Mouse (Mus musculus) CH12.LX (cell line): ENCODE data around the gene Os9. TPM values are rescaled to one million over a fixed set of nuclear protein-coding genes. Genes with fewer than 3 reads are reported as not detected.

ENCODE experiments used
- DNase-seq: peaks from one replicate; pipeline ENCODE4 v3.0.0-alpha.2; 2013; ENCODE audit errors: extremely low read depth
- H3K27ac ChIP-seq: 2 replicates; pipeline ENCODE4 v1.5.1; 2012; ENCODE audit warnings: low read depth, mild to moderate bottlenecking, control low read depth, moderate library complexity; ENCODE audit not compliant: insufficient read depth
- H3K27me3 ChIP-seq: replicated peaks from 2 replicates; pipeline ENCODE3; 2012; ENCODE audit warnings: inconsistent platforms
- H3K36me3 ChIP-seq, 2 experiments: replicated peaks in 1 of 2; 2 replicates each; pipeline versions ENCODE3 to v1.6.1; 2012; ENCODE audit warnings: inconsistent platforms in 1 of 2, low read length in 1 of 2, mild to moderate bottlenecking in 1 of 2, mixed read lengths in 1 of 2, moderate library complexity in 1 of 2; ENCODE audit not compliant: control insufficient read depth in 1 of 2, insufficient read depth in 1 of 2
- H3K4me1 ChIP-seq, 2 experiments: 2 replicates each; pipeline ENCODE4 v1.6.1; 2012; ENCODE audit warnings: inconsistent platforms in 1 of 2, moderate library complexity in 1 of 2; ENCODE audit not compliant: insufficient read depth in 2 of 2, control insufficient read depth in 1 of 2
- H3K4me2 ChIP-seq: 2 replicates; pipeline ENCODE4 v1.6.1; 2012; ENCODE audit warnings: low read depth, mild to moderate bottlenecking, control low read depth; ENCODE audit not compliant: poor library complexity, insufficient read depth, severe bottlenecking
- H3K4me3 ChIP-seq, 3 experiments: fragments of 150-350 bp in 1 of 3; sonication (generic) in 1 of 3; replicated peaks in 1 of 3; 2 replicates each; pipeline versions ENCODE3 to v1.5.1; 2011 to 2012; ENCODE audit warnings: low read depth in 2 of 3, low read length in 2 of 3, mild to moderate bottlenecking in 2 of 3, moderate library complexity in 2 of 3, control low read depth in 1 of 3, improper control_type of control experiment in 1 of 3, inconsistent platforms in 1 of 3, mixed read lengths in 1 of 3; ENCODE audit not compliant: poor library complexity in 1 of 3
- H3K79me2 ChIP-seq: replicated peaks from 2 replicates; pipeline ENCODE4 v1.6.1; 2012; ENCODE audit warnings: mild to moderate bottlenecking, moderate library complexity; ENCODE audit not compliant: control insufficient read depth, poor library complexity, insufficient read depth, severe bottlenecking; ENCODE audit errors: extremely low read depth
- H3K9ac ChIP-seq: 2 replicates; pipeline ENCODE4 v1.6.1; 2012; ENCODE audit warnings: low read depth, mild to moderate bottlenecking, control low read depth, moderate library complexity; ENCODE audit not compliant: insufficient read depth
- H3K9me3 ChIP-seq: replicated peaks from 2 replicates; pipeline ENCODE3; 2012; ENCODE audit warnings: low read length, inconsistent platforms, mixed read lengths
- BHLHE40 ChIP-seq: IDR thresholded peaks from 2 replicates; pipeline ENCODE4 v1.6.1; 2011; ENCODE audit warnings: mild to moderate bottlenecking, low read depth, low read length, improper control_type of control experiment
- CHD1 ChIP-seq: IDR thresholded peaks from 2 replicates; pipeline ENCODE4 v1.6.1; 2012; ENCODE audit warnings: low read depth, low read length, improper control_type of control experiment, inconsistent platforms
- CHD2 ChIP-seq: IDR thresholded peaks from 2 replicates; pipeline ENCODE4 v1.6.1; 2011; ENCODE audit warnings: low read length, improper control_type of control experiment
- CTCF ChIP-seq, 2 experiments: IDR thresholded peaks in 1 of 2; conservative IDR thresholded peaks in 1 of 2; 2 replicates each; pipeline ENCODE4 v1.5.1; 2011 to 2012; ENCODE audit warnings: low read depth in 2 of 2, low read length in 2 of 2, improper control_type of control experiment in 1 of 2, inconsistent platforms in 1 of 2, mild to moderate bottlenecking in 1 of 2, moderate library complexity in 1 of 2
- E2F4 ChIP-seq: IDR thresholded peaks from 2 replicates; pipeline ENCODE4 v1.6.1; 2011; ENCODE audit warnings: low read depth, low read length, improper control_type of control experiment; ENCODE audit not compliant: insufficient replicate concordance
- ELF1 ChIP-seq: IDR thresholded peaks from 2 replicates; pipeline ENCODE4 v1.6.1; 2014; ENCODE audit warnings: low read depth, mild to moderate bottlenecking, inconsistent platforms, low read length, improper control_type of control experiment
- EP300 ChIP-seq: IDR thresholded peaks from 2 replicates; pipeline ENCODE4 v1.6.1; 2011; ENCODE audit warnings: low read length, improper control_type of control experiment
- ETS1 ChIP-seq: conservative IDR thresholded peaks from 2 replicates; pipeline ENCODE4 v1.6.1; 2012; ENCODE audit warnings: low read depth, mild to moderate bottlenecking, inconsistent platforms, low read length, improper control_type of control experiment, moderate library complexity
- KAT2A ChIP-seq: IDR thresholded peaks from 2 replicates; pipeline ENCODE4 v1.6.1; 2012; ENCODE audit warnings: low read length, improper control_type of control experiment, inconsistent platforms; ENCODE audit not compliant: insufficient replicate concordance
- MAFK ChIP-seq: IDR thresholded peaks from 2 replicates; pipeline ENCODE4 v1.6.1; 2011; ENCODE audit warnings: low read length, improper control_type of control experiment; ENCODE audit not compliant: insufficient replicate concordance
- MAZ ChIP-seq: IDR thresholded peaks from 2 replicates; pipeline ENCODE4 v1.6.1; 2012; ENCODE audit warnings: low read depth, mild to moderate bottlenecking, inconsistent platforms, low read length, improper control_type of control experiment, moderate library complexity
- MXI1 ChIP-seq: IDR thresholded peaks from 2 replicates; pipeline ENCODE4 v1.6.1; 2011; ENCODE audit warnings: mild to moderate bottlenecking, low read depth, low read length, improper control_type of control experiment
- MYC ChIP-seq: IDR thresholded peaks from 2 replicates; pipeline ENCODE4 v1.6.1; 2011; ENCODE audit warnings: low read depth, mild to moderate bottlenecking, improper control_type of control experiment, low read length
- NRF1 ChIP-seq: IDR thresholded peaks from 2 replicates; pipeline ENCODE4 v1.6.1; 2014; ENCODE audit warnings: low read depth, mild to moderate bottlenecking, inconsistent platforms, low read length, improper control_type of control experiment, moderate library complexity
- PAX5 ChIP-seq: IDR thresholded peaks from 2 replicates; pipeline ENCODE4 v1.6.1; 2012; ENCODE audit warnings: low read length, inconsistent platforms, mixed read lengths
- POLR2A ChIP-seq: IDR thresholded peaks from 2 replicates; pipeline ENCODE4 v1.6.1; 2011; ENCODE audit warnings: low read depth, mild to moderate bottlenecking, improper control_type of control experiment, low read length
- POLR2AphosphoS2 ChIP-seq: IDR thresholded peaks from 2 replicates; pipeline ENCODE4 v1.6.1; 2011; ENCODE audit warnings: low read depth, low read length, improper control_type of control experiment
- RAD21 ChIP-seq: IDR thresholded peaks from 2 replicates; pipeline ENCODE4 v1.6.1; 2011; ENCODE audit warnings: low read depth, mild to moderate bottlenecking, low read length, improper control_type of control experiment, moderate library complexity
- RCOR1 ChIP-seq: conservative IDR thresholded peaks from 2 replicates; pipeline ENCODE4 v1.6.1; 2012; ENCODE audit warnings: low read depth, mild to moderate bottlenecking, inconsistent platforms, low read length, improper control_type of control experiment
- SIN3A ChIP-seq: IDR thresholded peaks from 2 replicates; pipeline ENCODE4 v1.6.1; 2012; ENCODE audit warnings: low read length, improper control_type of control experiment, inconsistent platforms
- SMC3 ChIP-seq: IDR thresholded peaks from 2 replicates; pipeline ENCODE4 v1.6.1; 2011; ENCODE audit warnings: low read depth, low read length, improper control_type of control experiment
- TBP ChIP-seq: conservative IDR thresholded peaks from 2 replicates; pipeline ENCODE4 v1.6.1; 2011; ENCODE audit warnings: low read depth, low read length, improper control_type of control experiment
- TCF12 ChIP-seq: IDR thresholded peaks from 2 replicates; pipeline ENCODE4 v1.6.1; 2014; ENCODE audit warnings: low read depth, mild to moderate bottlenecking, inconsistent platforms, low read length, improper control_type of control experiment
- UBTF ChIP-seq: IDR thresholded peaks from 2 replicates; pipeline ENCODE4 v1.6.1; 2012; ENCODE audit warnings: low read depth, mild to moderate bottlenecking, inconsistent platforms, low read length, improper control_type of control experiment, moderate library complexity
- USF1 ChIP-seq: IDR thresholded peaks from 2 replicates; pipeline ENCODE4 v1.6.1; 2014; ENCODE audit warnings: low read depth, mild to moderate bottlenecking, inconsistent platforms, low read length, improper control_type of control experiment
- USF2 ChIP-seq: conservative IDR thresholded peaks from 2 replicates; pipeline ENCODE4 v1.6.1; 2011; ENCODE audit warnings: low read depth, low read length, improper control_type of control experiment
- ZC3H11A ChIP-seq: IDR thresholded peaks from 2 replicates; pipeline ENCODE4 v1.6.1; 2012; ENCODE audit warnings: low read depth, mild to moderate bottlenecking, inconsistent platforms, low read length, improper control_type of control experiment
- ZMIZ1 ChIP-seq: IDR thresholded peaks from 2 replicates; pipeline ENCODE4 v1.6.1; 2012; ENCODE audit warnings: low read depth, mild to moderate bottlenecking, inconsistent platforms, low read length, improper control_type of control experiment
- dilution Hi-C: fragments of 300-500 bp; cut with MboI; formaldehyde crosslinking; loops from 2 replicates; pipeline ENCODE4 v1.14.3; 2020; ENCODE audit warnings: low sequenced_read_pairs; ENCODE audit not compliant: extremely low pct_unique_long_range_greater_than_20kb, extremely low pct_ligation_motif_present
- in situ Hi-C: fragments of 300-500 bp; cut with MboI; formaldehyde crosslinking; loops from 3 replicates; pipeline ENCODE4 v1.14.3; 2019; ENCODE audit warnings: low sequenced_read_pairs, low pct_ligation_motif_present, low pct_unique_long_range_greater_than_20kb, mixed read lengths
- polyA plus RNA-seq: library from polyadenylated mRNA; unstranded; fragments of >175 nt; gene quantifications from 2 replicates; pipeline ENCODE4 v1.2.1, GENCODE M21; 2012; ENCODE audit warnings: low read depth; ENCODE audit not compliant: insufficient read length
- total RNA-seq, 2 experiments: library from RNA; depleted of rRNA; stranded (reverse); fragments of 300-350 nt in 1 of 2; fragments of >200 nt in 1 of 2; gene quantifications; 2 replicates each; pipeline ENCODE4 v1.2.3; 2012 to 2014

Gene Os9
- total and polyA plus RNA-seq, 3 experiments: 42.8 to 82.7 (median 61.9) TPM

DNA sequence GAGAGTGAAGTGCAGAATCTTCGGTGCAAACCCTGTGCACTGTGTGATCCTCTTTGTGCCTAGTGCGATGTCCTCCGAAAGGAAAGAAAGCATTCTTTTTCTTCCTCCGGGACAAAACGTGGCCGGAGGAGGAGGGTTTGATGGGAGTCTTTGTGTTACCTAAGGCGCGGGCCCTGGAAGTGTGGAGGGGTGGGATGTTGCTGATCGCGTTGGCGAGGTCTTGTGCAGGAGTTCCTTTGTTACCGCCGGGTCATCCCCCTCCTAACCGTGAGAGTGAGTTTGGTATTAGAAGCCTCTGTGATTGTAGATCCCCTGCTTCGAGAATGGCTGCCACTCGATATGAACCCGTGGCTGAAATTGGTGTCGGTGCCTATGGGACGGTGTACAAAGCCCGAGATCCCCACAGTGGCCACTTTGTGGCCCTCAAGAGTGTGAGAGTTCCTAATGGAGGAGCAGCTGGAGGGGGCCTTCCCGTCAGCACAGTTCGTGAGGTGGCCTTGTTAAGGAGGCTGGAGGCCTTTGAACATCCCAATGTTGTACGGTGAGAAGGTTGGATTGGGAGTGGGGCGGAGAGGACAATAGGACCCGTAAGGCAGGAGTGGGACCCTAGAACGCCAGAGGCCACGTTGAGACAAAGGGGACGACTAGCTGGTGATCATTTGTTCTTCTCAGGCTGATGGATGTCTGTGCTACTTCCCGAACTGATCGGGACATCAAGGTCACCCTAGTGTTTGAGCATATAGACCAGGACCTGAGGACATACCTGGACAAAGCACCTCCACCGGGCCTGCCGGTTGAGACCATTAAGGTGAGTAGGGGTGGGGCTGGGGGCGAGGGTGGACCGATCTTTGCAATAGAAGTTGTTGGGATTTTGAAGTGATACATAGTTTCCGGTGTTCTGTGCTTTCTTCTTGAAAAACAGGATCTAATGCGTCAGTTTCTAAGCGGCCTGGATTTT lies 56.7 kb downstream of the Os9 start:
- peaks cover 37 to 45% of the 10 kb centered on the region in 2 experiments for H3K36me3 ChIP-seq
- no peak for DNase-seq

DNA sequence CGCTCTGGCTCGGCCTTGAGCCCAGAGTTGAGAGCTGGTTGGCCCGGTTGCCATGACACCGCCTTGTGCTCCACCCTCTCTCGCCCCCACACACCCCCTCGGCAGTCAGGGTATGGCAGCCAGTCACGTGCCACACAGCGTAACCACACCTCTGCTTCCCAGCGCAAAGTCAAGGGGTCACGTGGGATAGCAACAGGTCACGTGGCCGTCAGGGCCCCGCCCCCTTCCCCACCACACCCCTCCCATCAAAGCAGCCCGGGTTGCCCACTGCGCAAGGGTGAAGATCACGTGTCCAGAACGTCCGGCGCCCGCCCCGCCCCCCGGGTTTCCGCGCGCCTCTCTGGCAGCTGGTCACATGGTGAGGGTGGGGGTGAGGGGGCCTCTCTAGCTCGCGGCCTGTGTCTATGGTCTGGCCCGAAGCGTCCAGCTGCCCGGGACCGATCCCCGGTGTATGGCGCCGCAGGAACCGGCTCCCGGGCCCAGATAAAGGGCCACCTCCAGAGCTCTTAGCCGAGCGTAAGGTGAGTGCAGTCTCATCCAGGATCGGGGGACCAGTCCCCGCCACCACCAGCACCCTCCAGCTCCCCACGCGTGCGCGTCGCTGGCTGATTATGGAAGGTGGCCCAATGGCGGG lies 57.6 kb downstream of the Os9 start, which contains the start of gene Cdk4:
Cdk4 (plus strand) TSS at position 296 of the 634 bp plus-strand sequence.
- Histone ChIP-seq H3K79me2 (peaks cover 21% of the 10 kb centered on the region), H3K27ac (peak within 1 kb of the TSS; percentile 33; the same call in 1 of the 2 replicates), H3K9me3 (no peaks in the 10 kb centered on the region), H3K36me3 (peaks cover 34 to 40% of the 10 kb centered on the region in 2 experiments), H3K27me3 (peaks cover 33% of the 10 kb centered on the region), H3K4me2 (peak within 1 kb of the TSS; percentile 74), H3K4me1 (peaks cover 8 to 45% of the 10 kb centered on the region in 2 experiments), H3K4me3 (peak within 1 kb of the TSS; percentile 83 to 96 (median 89)), H3K9ac (peak within 1 kb of the TSS; percentile 93)
- in situ Hi-C loops (no loop called here), dilution Hi-C loops (no loop called here)
- peak; percentile 98 for DNase-seq
- TF ChIP-seq CHD1 (no peak), SMC3 (no peak), ZMIZ1 (no peak), MAFK (no peak), ETS1 (peak; percentile 29), EP300 (no peak), MXI1 (peak; percentile 91), USF2 (peak; percentile 100), E2F4 (no peak), BHLHE40 (peak; percentile 98), PAX5 (no peak), ZC3H11A (no peak), USF1 (peak; percentile 99), NRF1 (peak; percentile 84), POLR2AphosphoS2 (peak; percentile 72; the same call in 1 of the 2 replicates), UBTF (peak; percentile 33; the same call in 1 of the 2 replicates), POLR2A (peak; percentile 89), MAZ (peak; percentile 97), TBP (0 out of 2 replicates have a peak, but pooled peaks have one; percentile 47), MYC (no peak), CHD2 (no peak), RCOR1 (no peak), CTCF (conservative IDR thresholded peaks at IDR 0.05 in 1 of 2, IDR thresholded peaks at IDR 0.05 in 1 of 2; ENCODE audit: low read depth in 2 of 2, low read length in 2 of 2) (no peak), KAT2A (0 out of 2 replicates have a peak, but pooled peaks have one; percentile 69), TCF12 (peak; percentile 89), SIN3A (peak; percentile 88), RAD21 (no peak), ELF1 (peak; percentile 70)

More for the DNA sequence above, 56.7 kb downstream of the Os9 start:
- Histone ChIP-seq H3K4me2 (peak overlapping the region; percentile 74), H3K9me3 (no peaks in the 10 kb centered on the region), H3K27ac (peak overlapping the region; percentile 33; the same call in 1 of the 2 replicates), H3K27me3 (peaks cover 26% of the 10 kb centered on the region), H3K79me2 (peaks cover 21% of the 10 kb centered on the region), H3K9ac (peak overlapping the region; percentile 93), H3K4me3 (peak overlapping the region; percentile 83 to 96 (median 89)), H3K4me1 (peaks cover 5 to 47% of the 10 kb centered on the region in 2 experiments)
- TF ChIP-seq NRF1 (0 out of 2 replicates have a peak, but pooled peaks have one; percentile 19), MAFK (no peak), SIN3A (0 out of 2 replicates have a peak, but pooled peaks have one; percentile 17), MXI1 (0 out of 2 replicates have a peak, but pooled peaks have one; percentile 14)
- dilution Hi-C loops (no loop called here), in situ Hi-C loops (no loop called here)
